Mouse (Mus musculus) pancreas, adult 10 weeks (tissue): ENCODE data around the gene Edc4. TPM values are rescaled to one million over a fixed set of nuclear protein-coding genes. Genes with fewer than 3 reads are reported as not detected.

Experiments
- polyA plus RNA-seq: library from polyadenylated mRNA; stranded (reverse); fragments of 350-450 nt; fragmentation: Illumina TruSeq; extraction: RNeasy Lipid Tissue Mini Kit (QIAGEN cat#74804); gene quantifications from one replicate; pipeline ENCODE4 v1.2.3, GENCODE M21; 2015; ENCODE audit warnings: low read depth, low replicate concordance; ENCODE audit not compliant: insufficient read depth

Edc4 gene
- polyA plus RNA-seq: 16.1 TPM

DNA sequence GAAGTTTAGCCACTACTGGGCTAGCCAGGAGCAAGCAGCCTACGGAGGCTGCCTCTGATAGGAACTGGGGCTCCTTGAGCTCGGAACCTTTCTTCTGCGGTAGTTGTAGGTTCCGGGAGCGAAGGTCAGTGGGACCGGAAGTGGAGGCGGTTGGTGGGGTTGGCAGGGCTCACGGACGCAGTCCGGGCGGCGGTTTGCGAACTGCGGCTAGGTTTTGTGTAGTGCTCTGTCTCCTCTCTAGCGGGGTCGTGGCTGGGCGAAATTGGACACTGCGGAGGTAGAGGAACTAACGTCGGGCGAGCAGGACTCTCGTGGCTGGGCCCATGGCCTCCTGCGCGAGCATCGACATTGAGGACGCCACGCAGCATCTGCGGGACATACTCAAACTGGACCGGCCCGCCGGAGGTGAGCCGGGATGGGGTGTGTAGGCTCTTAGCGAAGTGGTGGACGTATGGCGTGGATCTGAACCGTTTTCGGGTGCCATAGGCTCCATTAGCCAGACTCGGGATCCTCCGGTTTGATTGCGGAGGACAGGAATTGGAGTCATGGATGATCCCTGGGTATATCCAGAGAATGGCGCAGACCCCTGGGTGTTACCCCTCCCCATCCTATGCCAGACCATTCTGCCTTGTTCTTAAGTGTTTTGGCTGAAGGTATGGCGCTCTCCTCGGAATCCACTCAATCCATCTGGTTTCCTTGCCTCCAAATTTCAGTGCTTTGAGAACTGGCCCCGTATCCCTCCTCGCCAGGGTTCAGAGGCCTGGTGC is at the start of gene Edc4:
Edc4 (plus strand) TSS at position 128 of the 767 bp plus-strand sequence.

DNA sequence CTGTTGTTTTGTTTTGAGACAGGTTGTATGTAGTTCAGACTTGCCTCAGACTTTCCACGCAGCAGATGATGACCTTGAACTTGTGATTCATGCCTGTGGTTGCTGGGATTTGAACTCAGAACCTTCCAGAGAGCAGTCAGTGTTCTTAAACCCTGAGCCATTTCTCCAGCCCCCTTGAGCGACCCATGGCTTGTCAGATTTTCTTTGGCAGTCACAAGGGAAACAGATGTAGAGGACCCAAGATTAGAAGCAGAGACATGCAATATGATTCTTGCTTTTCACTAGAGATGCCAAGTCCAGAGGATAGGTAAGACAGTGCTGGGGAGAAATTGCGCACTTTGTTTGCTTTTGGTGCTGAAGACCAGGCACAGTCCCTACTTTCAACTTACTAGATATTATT is 27.5 kb upstream of the Edc4 start, which contains the start of gene Cenpt:
Cenpt (minus strand) TSS at position 101 of the 400 bp plus-strand sequence.

DNA sequence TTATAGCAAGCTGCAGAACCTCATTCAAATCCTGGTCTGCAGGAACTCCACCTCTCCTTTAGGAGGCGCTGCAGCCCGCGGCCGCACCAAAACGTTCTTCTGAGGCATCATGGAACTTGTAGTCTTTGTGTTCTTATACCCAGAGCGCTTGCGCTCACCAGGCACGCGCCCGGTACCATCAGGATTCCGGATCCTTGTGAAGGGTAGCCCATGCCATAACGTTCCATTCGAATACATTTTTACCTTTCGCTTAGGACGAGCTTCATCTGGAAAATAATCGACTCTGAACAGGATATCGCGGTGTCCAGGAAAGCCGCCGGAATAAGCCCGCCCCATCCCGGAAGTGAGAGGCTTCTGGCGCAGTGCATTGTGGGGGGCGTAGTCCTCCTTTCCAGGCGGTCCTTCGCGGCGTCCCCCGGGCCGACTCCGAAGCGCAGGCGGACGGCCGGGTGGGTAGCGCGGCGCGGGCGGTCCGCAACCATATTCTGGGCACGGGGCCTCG is 25.9 kb upstream of the Edc4 start, which contains the start of gene Thap11:
Thap11 (plus strand) TSS at position 418 of the 502 bp plus-strand sequence.

DNA sequence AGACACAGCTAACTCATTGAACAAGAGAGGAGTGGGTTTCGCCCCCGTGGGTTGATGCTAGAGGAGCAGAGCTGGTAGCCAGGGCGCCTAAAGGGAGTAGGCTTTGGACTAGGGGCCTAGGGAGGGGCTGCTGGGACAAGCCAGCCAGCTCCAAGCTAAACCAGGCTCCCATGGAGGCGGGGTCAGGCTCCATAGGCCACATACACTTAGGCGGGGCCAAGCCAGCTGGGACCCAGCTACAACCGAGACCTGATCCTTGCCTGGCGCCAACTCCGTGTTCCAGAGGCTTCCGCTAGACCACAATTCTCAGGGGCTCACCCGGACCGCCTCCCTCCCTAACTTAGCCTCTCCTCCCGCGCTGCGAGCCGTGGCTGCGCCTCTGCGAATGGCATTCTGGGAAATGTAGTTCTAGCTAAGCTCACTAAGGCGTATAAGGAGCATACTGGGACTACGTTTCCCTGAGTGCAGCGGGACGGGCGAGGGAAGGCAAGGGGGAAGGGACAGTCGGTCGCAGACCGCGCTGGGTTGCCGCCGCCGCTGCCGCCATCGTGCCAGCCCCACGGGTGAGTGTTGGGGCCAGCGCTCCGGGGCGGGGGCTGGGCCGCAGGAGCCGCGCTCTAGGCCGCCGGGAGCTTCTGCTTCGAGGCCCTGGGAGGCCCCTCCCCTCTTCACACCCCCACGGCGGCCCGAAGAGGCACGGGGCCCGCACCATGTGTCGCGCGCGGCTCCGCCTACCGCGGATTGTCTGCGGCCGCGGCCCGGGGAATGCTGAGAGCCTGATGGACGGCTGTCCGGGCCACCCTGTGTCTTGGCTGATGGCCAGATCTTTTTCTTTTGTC is 20.3 kb upstream of the Edc4 start, which contains the start of gene Nutf2:
Nutf2 (plus strand) TSS at position 438 of the 839 bp plus-strand sequence.

DNA sequence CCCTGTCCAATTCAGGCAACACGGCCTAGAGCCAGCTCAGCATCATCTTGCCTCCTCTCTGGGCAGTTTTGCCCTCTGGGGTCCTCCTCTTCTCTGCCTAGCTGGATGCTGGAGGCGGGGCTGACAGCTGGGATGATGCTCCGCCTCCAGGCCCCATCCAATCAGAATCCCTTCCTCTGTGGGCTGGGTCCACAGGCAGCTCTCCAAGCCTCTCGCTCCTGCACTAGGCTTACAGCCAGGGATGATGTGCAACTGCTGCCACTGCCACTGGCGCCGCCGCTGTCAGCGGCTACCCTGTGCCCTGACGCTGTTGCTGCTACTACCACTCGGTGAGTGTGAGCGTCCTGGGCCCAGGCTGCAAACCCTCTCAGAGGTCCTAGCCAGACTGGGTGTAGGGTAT is 12.7 kb downstream of the Edc4 start, which contains the start of gene Nrn1l:
Nrn1l (plus strand) TSS at position 229 of the 400 bp plus-strand sequence.

DNA sequence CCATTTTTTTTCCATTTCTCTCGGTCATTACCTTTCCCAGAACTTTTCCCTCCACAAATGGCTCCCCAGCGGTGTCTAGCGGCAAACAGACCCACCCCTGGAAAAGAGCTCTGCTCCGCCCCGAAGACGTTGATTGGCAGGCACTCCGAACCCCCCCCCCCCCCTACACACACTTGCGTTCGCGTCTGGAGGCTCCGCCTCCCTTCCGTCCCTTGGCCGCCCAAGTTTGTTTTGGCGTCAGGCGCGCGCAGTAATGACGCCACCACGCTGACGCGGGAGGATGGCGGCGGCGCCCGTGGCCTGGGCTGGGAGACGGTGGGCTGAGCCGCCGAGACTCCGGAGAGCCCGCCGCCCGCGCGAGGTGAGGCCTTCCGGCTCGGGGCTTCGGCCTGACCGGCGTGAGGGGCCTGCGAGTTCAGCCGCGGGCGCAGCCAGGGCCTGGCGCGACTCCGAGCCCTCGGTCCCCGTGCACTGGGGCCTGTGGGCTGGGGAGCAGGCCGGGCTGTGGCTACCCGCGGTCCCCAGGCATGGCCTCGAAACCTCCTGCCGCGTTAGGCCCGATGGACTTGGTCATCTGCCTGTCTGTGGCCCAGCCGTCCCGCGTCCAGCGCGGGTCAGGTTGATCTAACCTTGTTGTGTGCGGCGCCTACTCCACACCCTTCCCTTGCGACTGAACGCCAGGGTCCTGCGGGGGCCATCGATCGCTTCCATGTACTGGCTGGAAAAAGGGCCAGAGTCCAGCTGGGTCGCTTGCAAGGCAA is 19.7 kb downstream of the Edc4 start, which contains the start of gene Pskh1:
Pskh1 (plus strand) TSS at position 262 of the 761 bp plus-strand sequence.

DNA sequence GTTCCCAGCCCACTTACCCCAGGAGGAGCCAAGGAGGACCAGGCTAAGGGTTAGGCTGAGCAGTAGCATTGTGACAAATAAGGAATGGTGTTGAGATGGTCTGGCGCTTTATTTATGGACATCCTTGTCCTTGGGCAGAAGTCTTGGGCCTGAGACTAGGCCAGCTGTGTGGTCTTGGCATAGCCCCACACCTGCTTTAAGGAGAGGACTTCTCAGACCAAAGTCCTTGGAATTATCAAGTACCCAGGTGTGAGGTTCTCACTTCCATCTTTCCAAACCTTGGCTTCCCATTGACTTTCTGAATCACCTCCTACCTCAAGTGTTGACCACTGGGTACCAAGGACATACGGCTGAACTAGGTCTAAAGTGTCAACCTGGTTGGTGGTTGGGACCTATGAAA is 53.1 kb downstream of the Edc4 start, which contains the start of gene Ctrl:
Ctrl (minus strand) TSS at position 101 of the 400 bp plus-strand sequence.

DNA sequence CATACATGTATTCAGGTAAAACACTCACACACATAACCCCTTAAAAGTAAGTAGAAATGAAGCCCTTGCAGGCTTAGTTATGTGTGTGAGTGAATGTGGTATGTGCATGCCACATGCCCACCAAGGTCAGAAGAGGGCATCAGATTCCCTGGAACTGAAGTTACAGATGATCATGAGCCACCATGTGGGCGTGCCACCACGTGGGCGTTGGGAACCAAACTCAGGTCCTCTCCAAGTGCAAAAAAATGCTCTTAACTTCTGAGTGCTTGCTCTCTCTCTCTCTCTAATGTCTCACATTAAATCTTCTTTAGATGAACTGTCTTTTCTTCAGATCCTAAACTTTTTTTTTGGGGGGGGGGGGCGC is 57.6 kb downstream of the Edc4 start, which contains the start of gene Psmb10:
Psmb10 (minus strand) TSS at position 139 of the 364 bp plus-strand sequence.

DNA sequence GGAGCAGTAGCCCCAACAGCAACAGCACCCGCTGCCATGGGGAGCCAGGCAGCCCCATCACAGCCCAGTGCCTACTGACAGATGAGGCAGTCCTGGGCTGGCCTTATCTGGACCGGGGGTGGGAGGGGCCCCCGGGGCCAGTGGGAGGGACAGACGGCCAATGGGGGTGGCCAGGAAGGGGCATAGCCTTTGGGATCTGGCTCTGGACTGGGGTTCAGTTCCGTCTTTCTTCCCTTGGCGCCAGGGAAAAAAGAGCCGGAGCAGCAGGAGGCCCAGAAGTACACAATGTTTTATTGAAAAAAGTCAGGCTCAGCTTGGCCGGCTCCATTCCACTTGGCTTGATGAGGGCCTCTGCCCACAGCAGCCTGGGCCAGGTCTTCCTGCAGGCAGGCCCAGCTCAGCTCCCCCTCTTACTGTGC is 62.6 kb downstream of the Edc4 start, which contains the start of gene Lcat:
Lcat (minus strand) TSS at position 62 of the 419 bp plus-strand sequence.

Other genes starting within 250 kb of the Edc4 start
- gene Ctcf, start 244.3 kb upstream of the Edc4 start, polyA plus RNA-seq: 10.2 TPM
- gene Agrp, start 243.5 kb upstream of the Edc4 start, polyA plus RNA-seq: not detected
- gene Carmil2, start 194.6 kb upstream of the Edc4 start, polyA plus RNA-seq: 0.61 TPM
- 8.9 TPM for gene Acd, start 179.8 kb upstream of the Edc4 start, polyA plus RNA-seq
- 1.4 TPM for gene Pard6a, start 179.7 kb upstream of the Edc4 start, polyA plus RNA-seq
- gene 4933405L10Rik, start 173.2 kb upstream of the Edc4 start, polyA plus RNA-seq: not detected
- gene Enkd1, start 172.7 kb upstream of the Edc4 start, polyA plus RNA-seq: 1.6 TPM
- 3.7 TPM for gene Gfod2, start 122.2 kb upstream of the Edc4 start, polyA plus RNA-seq
- gene Ranbp10, start 53.5 kb upstream of the Edc4 start, polyA plus RNA-seq: 5.2 TPM
- not detected for gene Tsnaxip1, start 53.1 kb upstream of the Edc4 start, polyA plus RNA-seq
- 3.4 TPM for gene Cenpt, start 27.6 kb upstream of the Edc4 start, polyA plus RNA-seq
- gene Thap11, start 25.7 kb upstream of the Edc4 start, polyA plus RNA-seq: 7.8 TPM
- gene Nutf2, start 20.3 kb upstream of the Edc4 start, polyA plus RNA-seq: 16.2 TPM
- gene Nrn1l, start 12.7 kb downstream of the Edc4 start, polyA plus RNA-seq: not detected
- gene Pskh1, start 19.6 kb downstream of the Edc4 start, polyA plus RNA-seq: 3.8 TPM
- gene Ctrl, start 53.0 kb downstream of the Edc4 start, polyA plus RNA-seq: 23,700 TPM
- gene Psmb10, start 57.6 kb downstream of the Edc4 start, polyA plus RNA-seq: 298 TPM
- 6.6 TPM for gene Lcat, start 62.5 kb downstream of the Edc4 start, polyA plus RNA-seq
- gene Slc12a4, start 85.2 kb downstream of the Edc4 start, polyA plus RNA-seq: 8.7 TPM
- not detected for gene Dpep3, start 98.5 kb downstream of the Edc4 start, polyA plus RNA-seq
- 3.0 TPM for gene Dus2, start 110.5 kb downstream of the Edc4 start, polyA plus RNA-seq
- gene Dpep2nb, start 125.1 kb downstream of the Edc4 start, polyA plus RNA-seq: not detected
- gene Ddx28, start 131.0 kb downstream of the Edc4 start, polyA plus RNA-seq: 1.9 TPM
- gene Nfatc3, start 178.0 kb downstream of the Edc4 start, polyA plus RNA-seq: 4.1 TPM